In the genomic region with DNA sequence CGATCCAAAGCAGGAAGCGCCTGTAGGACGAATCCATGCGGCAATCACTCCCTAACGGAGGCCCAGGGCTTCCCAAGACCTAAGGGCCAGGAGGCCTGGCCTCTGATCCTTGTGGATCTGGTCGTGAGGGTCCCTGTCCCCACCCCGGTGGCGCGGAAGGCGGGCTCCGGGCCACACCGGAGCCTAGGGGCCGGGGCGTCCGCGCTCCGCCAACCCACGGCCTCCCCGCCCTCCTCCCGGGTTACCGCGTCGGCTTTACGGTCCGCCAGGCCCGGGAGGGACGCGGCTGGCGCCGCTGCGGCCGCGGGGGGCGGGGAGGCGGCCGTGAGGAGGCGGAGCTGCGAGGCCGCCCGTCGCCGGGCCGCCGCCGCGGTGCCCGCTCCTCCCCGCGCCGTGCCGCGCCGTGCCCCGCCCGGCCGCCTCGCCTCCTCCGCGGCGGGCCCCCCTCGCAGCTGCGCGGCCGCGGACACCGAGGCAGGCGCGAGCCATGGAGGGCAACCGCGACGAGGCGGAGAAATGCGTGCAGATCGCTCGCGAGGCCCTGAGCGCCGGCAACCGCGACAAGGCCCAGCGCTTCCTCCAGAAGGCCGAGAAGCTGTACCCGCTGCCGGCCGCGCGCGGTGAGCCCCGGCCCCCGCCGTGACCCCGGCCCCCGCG, we compare ENCODE assay signal across 8 mouse cellular contexts. TPM values are rescaled to one million over a fixed set of nuclear protein-coding genes. Genes with fewer than 3 reads are reported as not detected.
DNase-seq lines count a peak whose midpoint lies in the region; ATAC-seq lines count a peak whose summit lies in the region.

A gene (plus strand): TSS at position 239 of the 657 bp plus-strand sequence.

- H3K4me3 ChIP-seq in hindbrain, embryonic 13.5 days: peak within 1 kb of the TSS; percentile 92

- H3K4me1 ChIP-seq in hindbrain, embryonic 13.5 days (replicated peaks): peaks cover 30% of the 10 kb centered on the region

- H3K36me3 ChIP-seq in hindbrain, embryonic 13.5 days: no peaks in the 10 kb centered on the region

- WGBS in hindbrain, embryonic 13.5 days: under 1% methylated on average over 64 of the region's 94 CpGs

- H3K4me2 ChIP-seq in hindbrain, embryonic 13.5 days: peak within 1 kb of the TSS; percentile 79

- H3K27me3 ChIP-seq in hindbrain, embryonic 13.5 days: no peaks in the 10 kb centered on the region

- DNase-seq in T-cell, adult 2 months (ENCODE audit: low spot score): peak; percentile 41
- DNase-seq in cerebellum, postnatal 14 days: peak; percentile 63 to 74
- DNase-seq in frontal cortex, postnatal 25 days (ENCODE audit: low spot score in 2 of 2): peak; percentile 32 to 36
- peak; percentile 47 to 59 for DNase-seq in left cerebral cortex, adult 18-20 months (ENCODE audit: low spot score in 2 of 2)
- DNase-seq in lung, postnatal 4 days: peak; percentile 72 to 85
- DNase-seq in retina, postnatal 1 day: peak; percentile 82
- peak; percentile 71 for DNase-seq in thymus, postnatal 4 days

- H3K27ac ChIP-seq in hindbrain, embryonic 13.5 days: peak within 1 kb of the TSS; percentile 99

- no peaks in the 10 kb centered on the region for H3K9me3 ChIP-seq in hindbrain, embryonic 13.5 days

- peak; percentile 1; the same call in 1 of the 2 replicates for ATAC-seq in hindbrain, embryonic 13.5 days (ENCODE audit: low FRiP score)

- H3K9ac ChIP-seq in hindbrain, embryonic 13.5 days: peak within 1 kb of the TSS; percentile 98

RNA-seq across cellular contexts. Expression of the gene that starts here (rescaled TPM):
- polyA plus RNA-seq in hindbrain, embryonic 13.5 days (2015; fragmentation: Nextera tagmentation; extraction: Ambion mirVana): 11.7 and 11.9 TPM in 2 replicates
- total RNA-seq in left cerebral cortex, adult 18-20 months (2021): 10 to 100 TPM; 46.0 to 46.1 TPM

Comparison
In these comparisons a context has a peak if more than half of its experiments do, and no peak if none do; other contexts are left out.
1. Peak in every context shown above with its lines: DNase-seq, ATAC-seq, H3K4me3 ChIP-seq and H3K27ac ChIP-seq.